Mouse (Mus musculus): ENCODE measurements at regions not wholly inside any gene's neighbourhood (a gene's known extent, or its start where the extent isn't known, plus 50 kb on each side); places are given as distances from the start of the nearest gene placed in this dataset.

DNA sequence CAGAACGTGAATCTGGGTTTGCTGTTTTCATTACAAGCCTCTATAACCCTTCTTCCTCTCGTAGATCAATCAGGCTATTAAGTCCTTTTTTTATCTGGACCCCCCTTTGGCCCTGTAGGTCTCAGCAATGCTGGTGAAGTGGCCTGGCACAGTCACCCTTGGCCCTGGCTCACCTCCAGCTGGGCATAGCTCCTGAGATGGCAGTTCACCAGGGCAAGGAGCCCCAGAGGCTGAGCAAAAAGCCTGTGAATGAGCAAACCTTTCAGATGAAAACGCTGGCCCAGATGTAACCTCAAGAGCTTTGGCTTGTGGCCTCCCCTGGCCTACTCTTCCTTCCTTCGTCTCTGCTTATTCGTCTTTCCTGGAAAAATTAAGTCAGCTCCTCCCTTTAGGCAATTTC lies 121.7 kb upstream of the Cdyl start:
- TF ChIP-seq ETS1 (conservative IDR thresholded peaks at IDR 0.05; ENCODE audit: low read depth, low read length) (no peak), NRF1 (IDR thresholded peaks at IDR 0.05; ENCODE audit: low read depth, low read length) (no peak), TBP (conservative IDR thresholded peaks at IDR 0.05; ENCODE audit: low read depth, low read length) (no peak), POLR2A (IDR thresholded peaks at IDR 0.05; ENCODE audit: low read depth, low read length) (no peak), CTCF (conservative IDR thresholded peaks at IDR 0.05 in 1 of 2, IDR thresholded peaks at IDR 0.05 in 1 of 2; ENCODE audit: low read depth in 2 of 2, low read length in 2 of 2) (no peak), CHD2 (IDR thresholded peaks at IDR 0.05; ENCODE audit: low read length) (no peak), POLR2AphosphoS2 (IDR thresholded peaks at IDR 0.05; ENCODE audit: low read depth, low read length) (no peak), HCFC1 (IDR thresholded peaks at IDR 0.05; ENCODE audit: low read depth, low read length) (no peak), MAX (IDR thresholded peaks at IDR 0.05; ENCODE audit: low read length) (no peak), ZNF384 (IDR thresholded peaks at IDR 0.05; ENCODE audit: low read depth, low read length) (no peak), NELFE (IDR thresholded peaks at IDR 0.05; ENCODE audit: low read depth, low read length) (no peak), RCOR1 (conservative IDR thresholded peaks at IDR 0.05; ENCODE audit: low read depth, low read length) (no peak), USF1 (IDR thresholded peaks at IDR 0.05; ENCODE audit: low read depth, low read length) (no peak)

Measured in CH12.LX (cell line).